Mouse (Mus musculus): ENCODE measurements around the gene Nxn.

DNA sequence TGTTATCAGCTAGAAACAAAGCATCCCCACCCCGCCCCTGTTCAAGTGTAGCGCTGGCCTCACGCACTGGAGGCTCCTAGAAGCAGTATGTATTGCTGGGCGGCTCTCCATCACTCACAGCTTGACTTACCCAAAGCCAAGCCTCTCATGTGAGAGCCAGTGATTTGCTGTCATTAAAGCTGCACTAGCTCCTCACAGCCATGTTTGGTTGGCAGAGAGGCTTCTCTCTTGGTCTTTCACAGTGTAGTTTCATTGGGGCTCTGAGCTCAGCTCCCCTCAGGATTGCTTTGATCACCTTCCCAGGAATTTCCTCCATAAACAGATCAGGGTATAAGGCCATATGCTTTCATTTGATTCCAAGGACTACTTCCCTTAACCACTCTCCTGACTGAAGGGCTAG lies 14.3 kb upstream of the Nxn start:
- TF ChIP-seq CTCF (IDR thresholded peaks at IDR 0.05; ENCODE audit: borderline replicate concordance, control insufficient read depth, extremely low read depth, insufficient read depth, low read length, poor library complexity) (no peak), POLR2A (IDR thresholded peaks at IDR 0.05; ENCODE audit: control insufficient read depth, extremely low read depth, insufficient read depth, low read length, poor library complexity) (no peak)

Measured in thymus, adult 2 months (tissue).